Mouse (Mus musculus) left cerebral cortex, postnatal 36 days (tissue): Measurements from ENCODE around the gene Cracr2b. TPM values are rescaled to one million over a fixed set of nuclear protein-coding genes. Genes with fewer than 3 reads are reported as not detected.

Experiments
- DNase-seq, 2 experiments: peaks; one replicate each; pipeline ENCODE4 v3.0.0; 2021 to 2022; ENCODE audit warnings: low spot score in 2 of 2, mixed read lengths in 1 of 2
- intact Hi-C: fragments of 180-260 bp; cut with DNase I; formaldehyde crosslinking; loops from one replicate; pipeline ENCODE4 v1.15.1; 2025
- total RNA-seq, 2 experiments: library from RNA; stranded (reverse); gene quantifications; 2 replicates each; pipeline ENCODE4 v1.2.3; 2021

Gene Cracr2b
- 1 to 10 TPM; 3.0 to 3.5 TPM for total RNA-seq

- DNase-seq: no peak
- intact Hi-C loops: no loop called here
Measured at GRCm38 (mm10) chr7:141460391-141461113, at the start of gene Cracr2b. TSS of gene Cracr2b (plus strand) at chr7:141461094.

- DNase-seq: no peak
- intact Hi-C loops: loop anchor here (5.0 kb wide), 1 partner anchor 46 kb away; the partner anchor contains the start of gene Pnpla2
Measured at GRCm38 (mm10) chr7:141411667-141412066, 49.2 kb upstream of the Cracr2b start.

- no peak for DNase-seq
- intact Hi-C loops: loop anchor here (5.0 kb wide), 1 partner anchor 44 kb away; the partner anchor contains the start of gene Pnpla2
Measured at GRCm38 (mm10) chr7:141413331-141413730, 47.6 kb upstream of the Cracr2b start.

GRCm38 (mm10) chr7:141413809-141414584 lies 46.9 kb upstream of the Cracr2b start, which contains the start of gene Gatd1:
TSS of gene Gatd1 (minus strand) at chr7:141414136.
- intact Hi-C loops: loop anchor here (5.0 kb wide), 1 partner anchor 43 kb away; the partner anchor contains the start of gene Pnpla2
- peak; percentile 99 for DNase-seq

- intact Hi-C loops: no loop called here
- no peak for DNase-seq
Measured at GRCm38 (mm10) chr7:141416144-141416841, 44.6 kb upstream of the Cracr2b start.

GRCm38 (mm10) chr7:141417731-141418681 lies 42.9 kb upstream of the Cracr2b start:
- intact Hi-C loops: no loop called here
- DNase-seq: no peak

- peak in 1 of 2 experiments; percentile 23 for DNase-seq
- intact Hi-C loops: no loop called here
Measured at GRCm38 (mm10) chr7:141418970-141419369, 41.9 kb upstream of the Cracr2b start.

GRCm38 (mm10) chr7:141420030-141420702 lies 40.7 kb upstream of the Cracr2b start:
- intact Hi-C loops: no loop called here
- DNase-seq: no peak

- intact Hi-C loops: no loop called here
- DNase-seq: no peak
Measured at GRCm38 (mm10) chr7:141423811-141424210, 37.1 kb upstream of the Cracr2b start.

GRCm38 (mm10) chr7:141426948-141427730 lies 33.8 kb upstream of the Cracr2b start:
- no peak for DNase-seq
- intact Hi-C loops: no loop called here

GRCm38 (mm10) chr7:141428701-141429100 lies 32.2 kb upstream of the Cracr2b start:
- no peak for DNase-seq
- intact Hi-C loops: no loop called here

- intact Hi-C loops: no loop called here
- DNase-seq: peak; percentile 89 to 92
Measured at GRCm38 (mm10) chr7:141429310-141429709, 31.6 kb upstream of the Cracr2b start, which contains the start of gene Cend1. TSS of gene Cend1 (minus strand) at chr7:141429491.

GRCm38 (mm10) chr7:141429840-141430584 lies 30.9 kb upstream of the Cracr2b start:
- DNase-seq: peak in 1 of 2 experiments; percentile 13
- intact Hi-C loops: no loop called here

- no peak for DNase-seq
- intact Hi-C loops: no loop called here
Measured at GRCm38 (mm10) chr7:141430585-141431240, 30.2 kb upstream of the Cracr2b start.

GRCm38 (mm10) chr7:141431434-141432185 lies 29.3 kb upstream of the Cracr2b start:
- intact Hi-C loops: no loop called here
- DNase-seq: no peak

- DNase-seq: peak in 1 of 2 experiments; percentile 9
- intact Hi-C loops: no loop called here
Measured at GRCm38 (mm10) chr7:141432186-141432611, 28.7 kb upstream of the Cracr2b start.
